Mouse (Mus musculus): ENCODE results near the gene Scamp5.
A peak's percentile ranks its signal among the peaks of the same experiment; 100 is the strongest.

Gene Scamp5

DNA sequence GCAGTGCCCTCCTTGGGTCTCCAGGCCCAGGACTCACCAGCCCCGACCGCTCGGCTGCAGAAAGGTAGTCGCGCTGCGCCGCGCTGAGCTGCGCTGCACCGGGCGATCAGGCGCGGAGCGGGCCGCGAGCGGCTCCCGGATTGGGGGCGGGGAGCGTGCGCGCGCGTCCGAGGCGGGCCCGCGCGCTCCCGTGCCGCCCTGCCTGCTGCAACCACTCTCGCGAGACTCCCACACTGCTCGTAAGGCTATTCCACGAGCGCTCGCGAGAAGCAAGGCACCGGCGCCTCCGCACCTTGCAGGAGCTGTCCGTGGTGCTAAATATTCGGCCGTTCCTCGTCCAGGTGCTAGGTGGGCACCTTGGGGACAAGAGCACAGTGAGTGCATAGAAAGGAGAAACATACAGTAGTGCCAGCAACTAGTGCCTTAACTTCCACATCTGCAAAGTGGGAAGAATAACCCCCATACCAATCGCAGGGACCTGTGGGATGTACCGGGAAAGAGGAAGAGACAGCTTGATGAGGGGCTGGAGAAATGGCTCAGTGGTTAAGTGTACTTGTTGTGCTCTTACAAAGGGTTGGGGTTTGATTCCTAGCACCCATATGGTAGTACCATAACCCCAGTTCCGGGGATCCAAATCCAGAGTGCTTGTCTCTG lies at the start of gene Scamp5:
TSS of gene Scamp5 (minus strand) at position 165 of the 654 bp plus-strand sequence.
- peak; percentile 84 to 90 for DNase-seq (ENCODE audit: low spot score in 2 of 2)

DNA sequence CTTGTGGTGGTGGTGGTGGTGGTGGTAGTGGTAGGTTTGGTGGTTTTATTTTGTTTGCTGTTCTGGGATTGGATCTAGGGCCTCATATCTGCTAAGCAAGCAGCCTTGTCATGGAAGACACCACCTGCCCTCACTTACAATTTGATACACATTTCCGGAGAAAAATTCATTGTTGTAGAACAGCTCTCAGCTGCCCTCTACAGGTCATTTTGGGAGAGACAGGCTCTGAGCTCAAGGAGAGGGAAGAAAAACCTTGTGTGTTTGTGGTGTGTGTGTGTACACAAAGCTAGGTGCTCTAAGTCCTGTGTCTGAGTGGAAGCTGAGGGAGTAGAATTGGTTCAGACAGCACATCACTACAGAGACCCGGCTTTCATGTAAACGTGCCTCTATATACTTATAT lies 49.3 kb upstream of the Scamp5 start:
- DNase-seq (ENCODE audit: low spot score in 2 of 2), result no peak

DNA sequence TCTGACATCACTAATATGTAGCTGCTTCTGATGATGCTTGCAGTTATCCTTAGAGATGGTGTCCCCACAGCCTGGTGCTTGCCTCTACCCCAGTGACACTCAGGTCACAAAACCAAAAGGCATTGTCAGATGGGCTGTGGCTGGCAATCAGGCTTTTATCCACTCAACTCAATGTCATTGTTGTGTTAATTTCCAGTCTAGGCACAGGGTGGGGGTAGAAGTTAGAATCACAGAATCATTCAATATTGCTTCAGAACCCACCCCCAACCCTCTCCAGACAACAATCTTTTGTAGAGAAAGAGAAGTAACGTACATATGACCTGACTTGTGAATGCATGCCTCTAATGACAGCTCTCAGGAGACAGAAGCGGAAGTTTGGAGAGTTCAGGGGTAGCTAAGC lies 42.7 kb upstream of the Scamp5 start:
- DNase-seq (ENCODE audit: low spot score in 2 of 2), result no peak

DNA sequence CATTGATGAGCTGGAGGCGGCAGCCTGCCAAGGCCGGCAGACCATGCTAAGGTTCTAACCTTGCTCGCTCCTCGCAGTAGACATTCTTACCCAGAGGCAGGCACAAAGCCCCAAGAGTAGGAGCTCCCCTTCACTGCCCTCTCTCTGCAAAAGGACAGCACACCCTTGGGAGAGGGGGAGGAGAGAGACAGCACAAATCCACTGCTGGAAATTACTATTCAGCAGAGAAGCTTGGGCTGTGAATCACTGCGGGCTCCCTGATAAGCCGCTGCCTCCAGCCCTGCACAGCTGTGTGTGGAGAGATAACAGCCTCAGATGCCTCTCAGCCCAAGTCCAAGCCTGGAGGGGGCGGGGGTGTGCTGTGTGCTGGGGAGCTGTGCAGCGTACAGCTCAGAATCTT lies 37.8 kb upstream of the Scamp5 start:
- peak; percentile 64 to 70 for DNase-seq (ENCODE audit: low spot score in 2 of 2)

DNA sequence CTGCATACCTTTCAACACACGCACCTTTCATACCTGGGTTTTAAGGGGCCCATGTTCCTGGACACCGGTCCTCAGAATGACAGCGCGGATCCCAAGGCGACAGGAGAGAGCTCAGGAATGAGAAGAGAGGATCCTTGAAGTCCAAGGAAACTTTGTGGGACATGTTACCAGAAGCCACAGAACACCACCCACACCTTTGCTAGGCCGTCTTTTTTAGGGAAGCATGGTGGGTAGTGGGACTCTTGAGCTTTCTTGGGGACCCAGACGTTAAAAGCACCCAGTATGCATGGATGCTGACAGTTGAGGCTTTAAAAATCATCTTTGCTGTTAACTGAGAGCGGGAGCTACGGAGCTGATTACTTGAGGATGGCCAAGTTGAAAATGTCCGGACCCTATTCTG lies 37.0 kb upstream of the Scamp5 start:
- no peak for DNase-seq (ENCODE audit: low spot score in 2 of 2)

DNA sequence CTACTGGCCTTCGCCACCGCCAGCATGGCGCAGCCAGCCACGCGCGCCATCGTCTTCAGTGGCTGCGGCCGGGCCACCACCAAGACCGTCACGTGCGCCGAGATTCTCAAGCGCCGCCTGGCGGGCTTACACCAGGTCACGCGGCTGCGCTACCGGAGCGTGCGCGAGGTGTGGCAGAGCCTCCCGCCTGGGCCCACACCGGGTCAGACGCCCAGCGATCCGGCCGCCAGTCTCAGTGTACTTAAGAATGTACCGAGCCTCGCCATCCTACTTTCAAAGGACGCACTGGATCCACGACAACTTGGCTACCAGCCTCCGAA lies 36.5 kb upstream of the Scamp5 start:
- DNase-seq (ENCODE audit: low spot score in 2 of 2), result peak; percentile 60 to 68

DNA sequence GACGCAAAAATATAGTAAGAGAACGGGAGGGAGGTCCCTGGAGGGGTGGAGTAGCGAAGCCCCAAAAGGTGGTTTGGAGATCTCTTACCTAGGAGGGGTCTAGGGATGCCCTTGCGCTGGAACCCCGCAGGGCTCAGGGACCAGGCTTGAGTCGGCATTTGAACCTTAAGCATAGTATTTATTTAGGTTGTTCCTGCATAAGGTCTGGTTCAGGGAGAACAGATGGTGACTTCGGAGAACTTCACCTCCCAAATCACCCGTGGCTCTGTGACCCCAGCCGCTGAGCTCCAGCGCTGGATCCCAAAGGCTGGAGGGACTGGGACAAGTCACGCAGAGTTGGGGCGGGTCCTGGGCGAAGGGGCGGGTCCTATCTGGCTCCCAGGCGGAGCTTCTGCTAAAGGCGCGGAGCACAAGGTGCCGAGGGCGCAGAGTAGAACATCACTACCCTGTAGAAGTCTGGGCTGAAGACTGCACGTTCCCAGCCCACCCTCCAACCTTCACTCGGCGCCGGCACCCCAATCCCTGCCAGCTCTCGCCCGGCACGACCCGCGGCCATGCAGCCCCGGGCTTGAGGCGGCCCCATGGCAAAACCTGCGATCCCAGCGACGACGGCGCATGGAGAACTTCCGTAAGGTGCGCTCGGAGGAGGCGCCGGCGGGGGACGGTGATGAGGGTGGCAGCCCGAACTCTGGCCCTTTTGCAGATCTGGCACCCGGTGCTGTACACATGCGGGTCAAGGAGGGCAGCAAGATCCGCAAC lies 35.9 kb upstream of the Scamp5 start, which contains the start of gene Rpp25:
TSS of gene Rpp25 (plus strand) at position 405 of the 759 bp plus-strand sequence.
- peak; percentile 55 to 66 for DNase-seq (ENCODE audit: low spot score in 2 of 2)

DNA sequence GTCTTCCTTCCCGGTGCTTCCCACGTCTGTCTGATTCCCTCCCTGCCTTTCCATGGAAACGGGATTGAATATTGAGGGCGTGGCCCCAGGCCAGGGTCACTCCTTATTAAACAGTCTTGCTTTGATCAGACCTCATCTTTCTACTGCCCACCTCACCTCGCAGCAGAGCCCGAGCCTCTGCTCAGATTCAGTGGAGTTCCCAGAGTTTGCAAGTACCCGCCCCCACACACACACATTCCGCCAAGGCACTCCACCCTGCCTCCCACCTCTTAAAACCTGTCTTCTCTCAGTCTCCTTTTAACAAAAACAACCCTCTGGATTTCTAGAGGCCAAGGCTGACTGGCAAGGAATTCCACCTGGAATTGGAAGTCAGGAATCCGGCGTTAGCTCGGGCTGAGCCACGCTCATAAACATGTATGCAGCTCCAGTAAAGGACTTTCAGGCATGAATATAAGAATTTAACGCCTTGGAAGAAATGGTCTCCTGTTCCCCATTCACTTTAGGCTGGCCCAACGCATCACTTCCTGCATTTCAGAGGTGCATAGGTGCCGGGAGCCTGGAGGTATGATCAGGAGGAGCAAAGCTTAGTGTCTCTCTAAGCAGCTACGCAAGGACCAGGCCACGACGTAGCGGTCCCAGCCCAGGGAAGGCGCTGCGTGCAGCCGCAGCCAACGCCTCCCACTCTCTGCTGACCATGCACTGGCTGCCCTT lies 35.2 kb upstream of the Scamp5 start:
- DNase-seq (ENCODE audit: low spot score in 2 of 2), result peak in 1 of 2 experiments; percentile 22

DNA sequence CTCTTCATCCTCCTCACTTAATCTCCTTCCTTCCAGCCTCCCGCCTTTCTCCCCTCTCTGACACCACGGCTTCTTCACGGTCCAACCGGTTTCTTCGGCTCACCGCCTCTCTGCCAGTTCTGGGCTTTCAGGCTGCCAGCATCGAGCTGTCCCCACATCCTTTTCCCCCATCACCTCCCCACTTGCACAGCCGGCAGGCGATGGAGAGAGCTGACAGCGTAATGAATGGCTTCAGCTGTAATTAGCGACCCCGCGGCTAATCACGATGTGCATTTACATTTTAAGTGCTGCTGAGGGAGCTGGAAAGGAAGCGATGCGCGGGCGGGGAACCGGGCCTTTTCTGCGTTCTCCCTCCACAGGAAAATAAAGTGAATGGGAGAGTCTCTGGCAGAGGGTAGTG lies 34.0 kb upstream of the Scamp5 start:
- no peak for DNase-seq (ENCODE audit: low spot score in 2 of 2)

DNA sequence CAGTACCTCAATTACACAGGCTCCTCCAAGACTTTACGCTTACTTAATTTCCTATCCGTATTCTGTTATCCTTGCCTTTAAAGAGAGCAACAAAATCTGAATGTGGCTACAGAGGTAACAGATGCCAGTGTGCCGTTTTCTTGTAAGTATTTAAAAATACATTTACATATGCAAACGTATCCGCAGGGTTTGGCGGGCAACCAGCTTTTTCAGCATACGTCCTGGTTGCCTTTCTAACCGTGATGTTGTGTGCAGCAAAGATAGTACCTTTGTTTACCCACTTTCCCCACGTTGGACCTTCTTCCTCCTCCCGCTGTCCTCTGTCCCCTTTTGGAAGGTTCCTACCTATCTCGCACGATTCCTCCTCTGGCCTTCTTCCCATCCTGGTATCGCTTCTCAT lies 33.6 kb upstream of the Scamp5 start:
- DNase-seq (ENCODE audit: low spot score in 2 of 2), result no peak

DNA sequence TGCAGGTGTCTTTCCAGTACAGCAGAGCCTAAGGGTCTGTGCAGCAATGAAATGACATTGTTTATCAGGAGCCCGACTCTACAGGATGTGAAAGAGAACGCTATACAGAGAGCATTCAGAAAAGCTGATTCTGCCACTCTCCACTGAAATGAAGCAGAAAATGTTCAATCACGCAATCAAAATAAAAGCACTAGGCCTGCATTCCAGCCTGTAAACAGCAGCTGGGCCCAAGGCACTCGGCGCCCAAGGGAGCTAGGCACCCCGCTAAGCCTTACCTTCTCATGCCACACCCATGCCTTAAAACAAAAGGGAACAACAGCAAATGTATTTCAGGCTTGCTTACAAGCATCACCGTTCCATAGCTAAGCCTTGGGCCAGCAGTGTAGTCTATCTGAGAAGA lies 30.7 kb upstream of the Scamp5 start:
- DNase-seq (ENCODE audit: low spot score in 2 of 2), result no peak

DNA sequence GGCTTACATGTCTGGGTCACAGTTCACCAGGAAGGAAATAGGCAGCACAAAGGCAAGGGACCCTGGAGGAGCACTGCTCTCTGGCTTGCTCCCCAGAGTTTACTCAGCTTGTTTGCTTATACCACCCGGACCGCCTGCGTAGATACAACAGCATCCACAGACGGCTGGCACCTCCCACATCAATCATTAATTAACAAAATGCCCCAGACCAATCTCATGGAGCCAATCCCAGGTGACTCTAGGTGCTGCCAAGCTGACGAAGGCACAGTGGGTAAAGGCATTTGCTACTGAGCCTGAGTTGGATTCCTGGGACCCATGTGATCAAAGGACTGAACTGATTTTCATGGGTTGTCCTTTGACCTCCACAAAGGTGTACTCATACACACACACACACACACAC lies 29.4 kb upstream of the Scamp5 start:
- no peak for DNase-seq (ENCODE audit: low spot score in 2 of 2)

DNA sequence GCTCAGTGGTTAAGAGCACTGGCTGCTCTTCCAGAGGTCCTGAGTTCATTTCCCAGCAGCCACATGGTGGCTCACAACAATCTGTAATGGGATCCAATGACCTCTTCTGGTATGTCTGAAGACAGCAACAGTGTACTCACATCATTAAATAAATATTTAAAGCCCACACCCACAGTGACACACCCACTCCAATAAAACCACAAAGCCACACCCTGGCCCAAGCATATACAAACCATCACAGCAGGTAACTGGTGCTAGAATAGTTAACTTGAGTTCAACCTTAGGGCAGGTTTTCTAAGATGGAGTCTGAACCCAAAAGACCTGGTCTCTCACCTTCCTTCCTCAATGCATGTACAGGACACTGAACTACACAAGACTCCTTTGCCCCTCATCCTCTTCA lies 27.1 kb upstream of the Scamp5 start:
- no peak for DNase-seq (ENCODE audit: low spot score in 2 of 2)

DNA sequence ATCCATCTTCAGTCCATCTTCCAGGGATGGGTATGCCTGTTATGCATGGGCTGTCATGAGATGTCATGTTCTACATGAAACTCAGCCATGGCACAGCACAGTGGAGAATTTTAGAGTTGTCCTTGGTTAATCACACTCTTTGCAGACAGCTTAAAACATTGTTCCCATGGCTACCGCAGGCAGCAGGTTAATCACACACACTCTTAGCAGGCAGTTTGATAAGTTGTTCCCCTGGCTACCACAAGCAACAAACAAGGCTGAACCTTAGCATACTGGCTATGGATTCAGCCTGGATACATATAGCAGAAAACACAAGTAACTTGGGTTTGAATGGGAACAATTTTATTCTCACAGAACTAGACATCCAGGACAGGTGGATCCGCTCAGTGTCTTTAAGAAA lies 25.7 kb upstream of the Scamp5 start:
- DNase-seq (ENCODE audit: low spot score in 2 of 2), result no peak

DNA sequence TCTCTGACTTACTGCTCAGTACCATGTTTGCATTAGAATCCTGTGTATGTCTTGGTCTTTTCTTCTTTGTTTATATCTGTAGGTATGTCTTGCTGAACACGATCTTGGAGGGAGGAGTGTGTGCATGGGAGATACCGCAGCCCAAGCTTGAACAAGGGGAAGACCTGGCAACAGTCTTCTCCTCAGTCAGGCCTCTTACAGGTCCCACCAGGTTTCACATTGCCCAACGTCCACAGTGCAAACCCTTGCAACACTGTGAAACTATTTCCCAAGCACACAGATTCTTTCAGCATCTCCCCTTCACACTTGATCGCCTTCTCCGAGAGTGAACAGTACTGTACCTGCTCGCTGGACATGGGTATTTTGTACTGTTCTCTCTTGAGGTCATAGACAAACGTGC lies 19.9 kb upstream of the Scamp5 start:
- no peak for DNase-seq (ENCODE audit: low spot score in 2 of 2)

DNA sequence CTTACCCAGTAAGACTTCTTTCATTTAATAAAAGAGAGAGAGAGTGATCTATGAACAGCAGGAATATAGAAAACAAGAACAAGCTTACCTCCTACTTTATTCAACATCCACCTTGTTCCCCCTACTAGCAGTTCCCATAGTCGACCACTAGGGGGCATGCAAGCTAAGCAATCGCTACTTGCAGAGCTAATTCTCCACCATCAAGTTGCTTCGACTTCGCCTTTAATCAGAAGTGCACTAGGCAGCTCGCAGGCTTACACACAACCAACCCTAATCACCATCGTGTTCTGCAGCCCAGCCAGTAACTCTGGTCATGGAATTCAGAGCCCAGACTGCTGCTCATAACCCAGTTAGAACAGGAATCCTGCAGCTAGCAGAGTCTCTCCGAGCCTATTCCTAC lies 17.9 kb upstream of the Scamp5 start:
- DNase-seq (ENCODE audit: low spot score in 2 of 2), result peak; percentile 66 to 85

DNA sequence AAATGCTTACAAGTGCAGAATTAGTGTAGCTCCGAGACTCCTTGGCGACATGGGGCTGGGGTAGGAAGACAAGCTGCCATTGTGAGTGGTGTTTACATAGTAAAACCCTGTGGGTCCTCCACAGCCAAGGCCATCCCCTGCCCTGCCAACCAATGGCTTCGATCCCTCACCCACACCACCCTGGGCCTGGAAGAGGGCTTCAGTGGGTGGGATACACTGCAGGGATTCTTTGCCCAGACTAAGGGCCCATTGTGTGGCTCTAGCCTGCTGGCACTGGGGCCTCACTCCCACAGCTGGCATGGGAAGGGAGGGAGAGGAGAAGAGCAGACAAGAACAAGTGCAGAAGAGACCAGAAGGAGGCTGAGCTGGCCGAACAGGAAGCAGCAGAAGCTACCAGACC lies 1.1 kb upstream of the Scamp5 start:
- no peak for DNase-seq (ENCODE audit: low spot score in 2 of 2)

DNA sequence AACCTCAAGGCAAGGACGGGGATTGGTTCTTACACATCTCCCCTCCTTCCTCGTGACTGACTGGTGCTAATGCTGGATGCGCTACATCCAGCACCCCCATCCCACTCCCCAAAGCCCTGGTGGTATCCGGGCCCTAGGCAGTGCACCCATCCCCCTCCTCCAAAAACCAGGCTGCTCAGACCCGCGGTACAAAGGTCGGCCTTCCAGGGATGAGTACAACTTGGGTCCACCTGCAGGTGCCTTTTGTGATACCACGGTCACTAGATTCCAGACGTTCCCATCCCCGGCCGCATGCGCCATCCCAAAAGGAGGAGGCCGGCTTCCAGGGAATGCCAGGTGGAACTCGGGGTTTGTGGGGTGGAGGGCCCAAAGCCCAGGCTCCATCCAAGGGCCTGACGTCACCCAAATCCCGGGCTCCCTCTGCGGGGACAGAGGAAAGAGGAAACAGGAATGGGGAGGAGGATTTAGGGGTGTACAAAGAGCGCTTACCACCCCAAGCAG lies 539 bp downstream of the Scamp5 start:
- DNase-seq (ENCODE audit: low spot score in 2 of 2), result no peak

DNA sequence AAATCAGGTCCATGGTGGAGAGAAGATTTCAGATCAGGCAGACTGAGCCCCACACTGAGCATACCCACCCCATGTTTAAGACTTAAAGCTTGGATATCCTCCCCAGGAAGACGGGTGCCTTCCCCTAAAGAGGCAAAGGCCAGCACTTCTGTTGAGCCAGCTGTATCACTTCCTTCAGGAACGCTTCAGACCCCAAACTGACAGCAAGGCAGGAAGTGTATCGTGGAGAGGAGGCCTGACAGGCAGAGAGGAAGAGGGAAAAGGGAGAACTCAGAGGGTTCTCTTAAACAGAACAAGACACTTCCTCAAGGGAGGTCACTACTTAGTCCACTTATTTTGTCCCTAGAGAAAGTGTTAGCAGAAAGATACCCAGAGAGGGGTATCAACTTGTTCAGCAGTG lies 1.8 kb downstream of the Scamp5 start:
- DNase-seq (ENCODE audit: low spot score in 2 of 2), result no peak

DNA sequence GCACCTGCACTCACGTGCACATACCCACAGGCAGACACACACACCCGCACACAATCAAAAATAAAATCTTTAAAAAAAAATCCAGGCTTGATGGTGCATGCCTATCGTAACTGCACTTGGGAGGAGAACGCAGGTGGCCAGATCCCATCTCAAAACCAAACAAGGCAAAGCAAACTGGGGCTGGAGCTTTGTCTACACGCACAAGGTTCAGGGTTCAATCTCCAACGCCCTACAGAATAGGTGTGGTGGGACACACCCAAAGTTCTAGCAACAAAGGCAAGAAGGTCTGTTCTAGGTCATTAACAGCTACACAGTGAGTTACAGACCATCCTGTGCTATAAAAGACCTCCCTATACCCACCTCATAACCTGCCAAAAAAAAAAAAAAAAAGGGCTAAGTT lies 5.0 kb downstream of the Scamp5 start:
- DNase-seq (ENCODE audit: low spot score in 2 of 2), result no peak

DNA sequence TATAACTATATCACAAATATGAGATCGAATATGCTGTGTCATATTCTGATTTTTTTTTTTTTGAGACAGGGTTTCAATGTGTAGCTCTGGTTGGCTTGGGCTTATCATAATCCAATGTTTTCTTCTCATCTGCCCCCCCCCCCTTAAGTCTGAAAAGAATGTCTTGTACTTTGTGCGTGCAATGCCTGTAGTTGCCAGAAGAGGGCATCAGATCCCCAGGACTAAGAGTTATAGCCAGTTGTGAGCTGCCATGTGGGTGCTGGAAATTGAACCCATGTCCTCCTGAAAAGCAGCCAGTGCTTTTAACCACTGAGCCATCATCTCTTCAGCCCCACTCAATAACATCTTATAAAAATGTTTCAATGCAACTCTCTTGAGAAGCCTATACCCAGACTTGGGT lies 8.2 kb downstream of the Scamp5 start:
- no peak for DNase-seq (ENCODE audit: low spot score in 2 of 2)

DNA sequence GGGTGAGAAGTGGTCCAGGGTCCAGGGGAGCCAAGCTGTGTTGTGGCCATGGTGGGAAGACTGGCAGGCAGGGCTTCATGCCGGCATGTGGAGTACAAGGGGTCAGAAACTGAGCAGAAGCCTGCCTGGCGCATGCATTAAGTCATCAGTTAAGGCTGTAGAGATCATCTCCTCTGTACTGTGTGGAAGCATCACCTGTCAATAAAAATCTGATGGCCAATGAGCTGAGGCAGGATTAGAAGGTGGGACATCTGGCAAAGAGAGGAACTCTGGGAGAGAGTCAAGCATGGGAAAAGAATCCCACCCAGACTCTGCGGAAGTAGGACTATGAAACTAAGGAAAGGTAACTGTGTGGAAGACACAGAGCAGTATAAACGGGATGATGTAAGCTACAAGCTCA lies 14.3 kb downstream of the Scamp5 start:
- DNase-seq (ENCODE audit: low spot score in 2 of 2), result no peak

Measured in urinary bladder, postnatal 4 days (tissue).